Mouse (Mus musculus) thymus, postnatal 10 days (tissue): ENCODE measurements around the gene Mdm2.

Source experiments
- DNase-seq, 2 experiments: peaks; one replicate each; pipeline ENCODE4 v3.0.0; 2021; ENCODE audit warnings: low spot score in 2 of 2

Gene Mdm2

GRCm38 (mm10) chr10:117684298-117685170 is 26.0 kb downstream of the Mdm2 start:
- DNase-seq: no peak

GRCm38 (mm10) chr10:117683734-117684037 is 26.9 kb downstream of the Mdm2 start:
- no peak for DNase-seq

DNA sequence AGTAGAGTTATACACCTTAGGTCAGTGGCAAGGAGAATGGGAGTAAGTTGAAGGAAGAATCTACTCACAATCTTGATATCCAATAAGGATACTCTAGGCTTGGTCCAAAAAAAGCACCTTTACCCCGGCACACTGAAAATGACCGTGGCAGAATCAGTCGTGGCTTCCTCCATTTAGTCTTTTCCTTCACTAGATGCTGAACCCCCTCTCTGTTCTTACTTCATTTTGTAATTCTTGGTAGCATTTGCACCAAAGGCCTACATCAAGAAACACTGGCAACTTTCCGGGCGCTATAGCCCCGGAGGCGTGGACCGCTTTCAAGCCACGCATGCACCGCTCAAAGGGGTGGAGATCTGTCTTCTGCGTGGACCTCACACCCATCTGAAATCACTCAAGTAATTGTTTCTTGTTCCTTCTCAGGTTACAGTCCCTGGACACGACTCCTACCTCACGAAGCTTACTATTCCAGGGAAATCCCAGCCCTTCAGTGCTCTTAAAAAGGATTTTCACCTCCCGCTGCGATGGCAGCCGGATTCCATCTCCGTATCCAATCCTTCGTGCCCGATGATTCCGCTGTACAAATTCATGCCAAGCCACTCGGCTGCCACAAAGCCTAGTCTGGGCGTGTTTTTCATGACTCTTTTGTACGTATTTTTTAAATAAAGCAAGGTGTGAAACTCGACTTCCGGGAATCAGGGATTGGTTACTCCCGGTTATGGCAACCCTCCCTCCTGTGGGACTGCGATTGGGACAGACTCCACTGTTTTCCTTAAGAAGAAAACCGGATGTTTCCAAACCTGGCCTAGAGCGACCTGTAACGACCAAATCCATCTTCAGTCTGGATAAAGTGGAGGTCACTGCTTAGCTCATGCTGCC is 27.5 kb downstream of the Mdm2 start:
- no peak for DNase-seq

- DNase-seq: no peak
Measured at GRCm38 (mm10) chr10:117681999-117682857, 28.3 kb downstream of the Mdm2 start.

DNA sequence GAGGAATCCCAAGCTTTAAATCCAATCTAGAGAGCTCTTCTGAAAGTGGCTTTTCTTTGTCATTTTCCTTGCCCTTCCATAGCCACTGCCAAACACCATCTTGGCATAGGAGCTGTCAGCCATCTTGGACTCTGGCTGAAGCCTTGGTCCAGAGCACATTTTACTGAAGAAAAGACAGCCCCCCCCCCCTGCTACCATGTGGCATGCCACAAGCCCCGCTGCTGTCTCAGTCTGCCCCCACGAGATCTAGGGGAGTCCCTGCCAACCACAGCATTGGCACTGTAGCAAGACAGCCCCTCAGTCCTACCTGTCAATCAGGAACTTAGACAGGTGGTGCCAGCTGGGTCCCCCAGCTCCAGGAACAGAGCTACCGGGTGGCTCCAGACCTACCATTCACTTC is 29.0 kb downstream of the Mdm2 start:
- DNase-seq: no peak

- DNase-seq: no peak
Measured at GRCm38 (mm10) chr10:117680868-117681513, 29.6 kb downstream of the Mdm2 start.

GRCm38 (mm10) chr10:117679963-117680473 is 30.5 kb downstream of the Mdm2 start:
- no peak for DNase-seq

GRCm38 (mm10) chr10:117679029-117679686 is 31.4 kb downstream of the Mdm2 start:
- DNase-seq: no peak

GRCm38 (mm10) chr10:117678357-117678756 is 32.2 kb downstream of the Mdm2 start:
- no peak for DNase-seq

- DNase-seq: no peak
Measured at GRCm38 (mm10) chr10:117677494-117678236, 32.9 kb downstream of the Mdm2 start.

- peak in 1 of 2 experiments; percentile 57 for DNase-seq
Measured at GRCm38 (mm10) chr10:117676644-117677313, 33.8 kb downstream of the Mdm2 start.

DNA sequence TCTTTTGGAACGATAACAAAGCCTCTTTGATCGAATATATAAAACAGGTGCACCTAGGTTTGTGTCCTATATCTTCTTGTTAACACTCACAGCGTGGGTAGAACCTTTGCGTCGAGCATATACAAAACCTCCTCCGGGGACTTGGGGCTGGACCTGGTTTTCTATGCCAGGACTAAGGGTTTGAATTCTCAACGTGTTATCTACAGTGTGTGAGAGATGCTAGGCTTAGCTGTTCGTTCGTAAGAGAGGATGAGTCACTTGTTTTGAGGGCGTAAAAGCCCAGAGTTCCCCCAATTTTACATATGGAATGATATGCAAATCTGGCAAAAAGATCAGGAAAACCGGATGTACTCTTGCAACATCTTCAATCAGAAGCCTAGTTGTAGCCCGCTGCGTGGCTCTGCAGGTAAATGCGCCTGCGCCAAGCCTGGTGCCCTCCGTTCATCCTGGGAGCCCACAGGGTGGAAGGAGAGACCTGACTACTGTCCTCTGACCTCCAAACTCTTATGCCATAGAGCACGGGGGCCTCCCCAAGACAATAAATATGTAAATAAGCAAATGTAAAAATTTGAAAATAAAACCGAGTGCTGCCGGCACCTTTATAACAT is 34.4 kb downstream of the Mdm2 start:
- peak in 1 of 2 experiments; percentile 17 for DNase-seq

- peak; percentile 77 to 83 for DNase-seq
Measured at GRCm38 (mm10) chr10:117675096-117676035, 35.2 kb downstream of the Mdm2 start.

GRCm38 (mm10) chr10:117674359-117675019 is 36.1 kb downstream of the Mdm2 start:
- DNase-seq: no peak

GRCm38 (mm10) chr10:117673913-117674312 is 36.6 kb downstream of the Mdm2 start:
- DNase-seq: no peak

DNA sequence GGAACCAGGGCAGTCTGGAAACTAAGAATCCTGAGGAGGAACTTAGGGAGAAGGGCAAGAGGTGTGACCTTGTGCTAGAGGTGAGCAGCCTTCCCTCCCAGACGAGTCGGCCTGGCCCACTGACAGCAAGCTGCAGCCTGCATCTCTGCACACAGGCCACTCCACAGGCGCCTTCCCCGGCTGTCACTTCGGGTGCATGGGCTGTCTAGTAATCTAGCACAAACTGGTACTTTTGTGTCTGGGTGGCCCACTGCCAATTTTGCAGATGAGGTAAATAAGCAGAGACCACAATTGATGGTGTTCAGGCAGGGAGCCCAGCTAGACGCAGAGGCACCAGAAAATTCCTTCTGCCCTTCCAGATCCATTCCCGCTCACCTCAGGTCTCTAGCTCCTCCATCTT is 37.9 kb downstream of the Mdm2 start:
- DNase-seq: no peak
